Mouse (Mus musculus) cerebellum, adult 11 months (tissue): ENCODE measurements around the gene Paip2b.
A peak's percentile ranks its signal among the peaks of the same experiment; 100 is the strongest.
"Not testable (repeated sequence)": the region's sequence is repeated elsewhere in the genome, so short reads cannot be mapped to it uniquely, and the experiment has no call there.

ENCODE experiments used
- DNase-seq: peaks from one replicate; pipeline ENCODE4 v3.0.0; 2022

Gene Paip2b

DNA sequence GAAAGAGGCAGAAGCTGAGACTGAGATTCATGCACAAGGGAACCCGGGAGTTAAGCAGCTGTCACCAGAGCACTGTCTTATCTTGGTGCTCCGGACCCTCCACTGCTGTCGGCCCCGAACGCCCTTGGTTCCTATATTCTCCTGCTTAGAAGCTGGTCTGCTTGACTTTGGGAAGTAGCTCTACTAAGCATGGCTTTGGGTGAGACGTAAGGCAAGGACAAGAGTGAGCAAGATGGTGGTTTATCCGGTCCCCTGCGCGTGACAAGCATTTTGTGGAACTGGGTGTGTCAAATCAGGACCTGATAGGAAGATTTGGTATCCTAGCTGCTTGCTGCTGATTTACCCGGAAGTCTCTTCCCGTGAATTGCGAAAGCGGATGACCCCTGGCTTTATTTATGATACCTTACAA is 36.0 kb downstream of the Paip2b start:
- no peak for DNase-seq

DNA sequence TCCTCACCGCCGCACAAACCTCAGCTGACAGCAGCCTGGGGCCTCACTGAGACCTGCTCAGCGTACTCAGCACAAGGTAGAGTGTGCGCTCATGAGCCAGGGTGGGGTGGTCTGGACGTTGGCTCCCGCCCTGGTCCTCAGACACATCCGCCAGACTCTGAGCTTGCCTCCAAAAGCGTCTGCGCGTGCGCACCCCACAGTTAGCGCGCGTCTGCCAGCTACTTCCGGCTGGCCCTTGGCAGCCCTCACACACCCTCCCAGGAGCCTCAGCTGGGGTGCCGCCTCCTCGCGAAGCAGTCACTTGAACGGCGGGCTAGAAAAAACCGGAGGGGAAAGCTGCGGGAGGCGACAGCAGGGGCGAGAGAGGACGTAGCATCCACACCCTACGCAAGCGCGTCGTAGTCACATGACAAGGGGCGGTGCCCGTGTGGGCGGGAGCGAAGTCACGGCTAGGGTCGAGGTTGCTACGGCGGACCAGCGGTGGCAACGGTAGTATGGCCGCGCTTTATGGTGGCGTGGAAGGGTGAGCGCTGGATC is 36.7 kb downstream of the Paip2b start, which contains the start of gene Nagk:
Gene Nagk (plus strand): TSS at position 223 of the 537 bp plus-strand sequence.
- DNase-seq = peak; percentile 89

GRCm38 (mm10) chr6:83791251-83791890 is 40.2 kb downstream of the Paip2b start:
- DNase-seq = no peak

- not testable (repeated sequence) for DNase-seq
These were observed 41.0 kb downstream of the Paip2b start for GRCm38 (mm10) chr6:83790533-83790932.

DNA sequence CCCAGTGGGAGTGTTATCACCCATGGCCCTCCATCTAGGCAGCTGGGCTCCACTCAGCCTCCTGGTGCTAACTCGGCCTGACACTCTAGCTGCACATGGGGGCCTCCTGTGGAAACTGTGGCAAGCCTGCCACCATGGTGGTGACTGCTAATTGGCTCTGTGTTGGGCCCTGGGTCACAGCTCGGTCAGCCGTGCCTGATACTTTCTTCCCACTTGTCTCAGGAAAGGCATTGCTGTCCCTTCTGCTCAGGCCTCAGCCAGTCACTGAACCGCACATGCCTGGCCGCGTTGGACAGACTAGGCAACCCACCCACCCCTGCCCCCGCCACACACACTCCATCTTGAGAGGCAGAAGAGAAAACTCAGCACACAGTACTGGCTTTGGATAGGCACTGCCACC is 43.0 kb downstream of the Paip2b start:
- DNase-seq = no peak

GRCm38 (mm10) chr6:83786426-83786825 is 45.1 kb downstream of the Paip2b start:
- DNase-seq = no peak

DNA sequence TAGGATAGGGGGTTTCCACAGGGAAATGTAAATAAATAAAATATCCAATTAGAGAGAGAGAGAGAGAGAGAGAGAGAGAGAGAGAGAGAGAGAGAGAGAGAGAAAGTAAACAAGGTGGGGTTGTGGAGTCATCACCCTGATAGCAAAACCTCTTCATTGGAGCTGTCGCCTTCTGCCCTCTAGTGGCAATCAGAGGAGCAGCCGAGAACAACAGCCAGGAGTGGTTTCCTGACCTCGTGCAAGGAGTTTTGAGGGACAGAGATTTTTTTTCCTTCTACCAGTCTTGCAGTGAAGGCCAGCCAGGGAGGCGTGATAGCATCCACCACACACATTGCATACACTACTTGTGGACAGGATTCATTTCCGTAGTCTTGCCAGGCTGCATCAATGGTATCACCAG is 52.5 kb downstream of the Paip2b start:
- peak; percentile 28 for DNase-seq

DNA sequence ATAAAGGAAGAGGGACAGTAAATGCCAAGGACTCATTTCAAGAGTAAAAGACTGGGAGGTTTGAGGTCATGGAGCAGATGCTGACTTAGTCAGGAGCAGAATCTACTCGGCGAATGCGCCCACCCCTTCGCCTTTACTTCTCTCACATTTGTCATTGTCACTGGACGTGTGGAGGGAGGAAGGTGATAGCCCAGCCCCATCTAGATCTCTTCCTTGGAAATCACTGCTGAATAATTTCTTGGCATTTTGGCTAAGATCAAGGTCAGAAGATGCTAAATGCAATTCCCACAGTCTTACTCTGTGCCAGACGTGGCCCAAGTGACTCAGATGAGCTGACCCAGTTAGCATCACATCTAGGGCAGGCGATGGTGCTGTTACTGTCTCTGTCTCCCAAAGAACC is 53.2 kb downstream of the Paip2b start:
- no peak for DNase-seq

- peak; percentile 88 for DNase-seq
These were observed 55.8 kb downstream of the Paip2b start, which contains the start of gene Tex261 for GRCm38 (mm10) chr6:83775638-83776293. Gene Tex261 (minus strand): TSS chr6:83775813.

DNA sequence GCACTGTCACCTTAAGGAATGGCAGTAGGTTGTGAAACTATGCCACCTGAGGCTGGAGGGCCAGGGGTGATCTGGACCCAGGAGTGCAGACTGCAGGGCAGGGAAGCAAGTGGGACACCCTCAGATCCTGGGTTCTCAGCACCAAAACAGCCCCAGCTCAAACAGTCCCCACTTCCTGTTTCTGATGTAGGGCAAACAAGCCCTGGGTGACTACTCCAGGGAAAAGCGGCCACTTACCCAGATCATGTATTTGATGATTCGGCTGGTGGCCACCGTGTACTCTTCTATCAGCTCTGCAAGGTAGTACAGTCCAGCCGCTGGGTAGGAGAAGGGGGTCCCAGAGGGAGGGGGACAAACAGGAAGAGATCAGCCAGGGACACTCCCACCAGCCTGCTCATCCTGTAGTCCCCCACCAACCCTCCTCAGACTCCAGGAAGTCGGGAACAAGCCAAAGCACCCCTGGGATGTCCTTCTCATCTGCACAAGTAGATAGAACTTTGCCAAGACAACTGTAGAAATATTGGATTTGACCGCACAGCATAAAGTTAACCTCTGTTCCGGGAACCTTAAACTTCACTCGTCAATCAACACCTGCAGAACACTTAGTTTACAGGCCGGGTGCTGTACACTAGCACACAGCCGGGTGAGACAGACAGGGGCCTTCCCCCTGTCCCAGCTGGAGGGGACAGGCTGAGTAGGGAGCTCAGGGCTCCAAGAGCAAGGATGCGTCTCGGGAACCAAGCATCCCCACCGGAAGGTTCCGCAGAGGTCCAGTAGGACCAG is 56.6 kb downstream of the Paip2b start:
- no peak for DNase-seq

DNA sequence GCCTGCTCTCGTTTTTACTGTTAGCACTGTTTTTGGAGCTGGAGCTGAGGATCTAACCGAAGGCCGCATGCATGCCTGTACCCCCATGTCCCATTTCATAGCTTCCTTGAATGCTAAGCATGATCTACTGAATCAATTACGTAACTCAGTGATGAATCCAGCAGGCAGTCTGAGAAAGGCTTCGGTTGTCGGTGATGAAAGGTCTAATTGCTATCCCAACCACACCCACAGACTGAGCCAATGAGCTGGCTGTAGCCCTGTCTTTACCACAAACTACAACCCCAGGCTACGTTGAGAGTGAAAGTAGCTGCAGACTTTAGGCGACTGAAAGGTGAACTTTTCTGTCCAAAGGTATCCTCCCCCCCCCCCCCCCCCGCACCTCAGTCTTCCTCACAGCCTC is 57.4 kb downstream of the Paip2b start:
- DNase-seq = no peak

- DNase-seq = no peak
These were observed 63.1 kb downstream of the Paip2b start for GRCm38 (mm10) chr6:83768485-83768884.

GRCm38 (mm10) chr6:83766982-83767381 is 64.6 kb downstream of the Paip2b start:
- DNase-seq = no peak

DNA sequence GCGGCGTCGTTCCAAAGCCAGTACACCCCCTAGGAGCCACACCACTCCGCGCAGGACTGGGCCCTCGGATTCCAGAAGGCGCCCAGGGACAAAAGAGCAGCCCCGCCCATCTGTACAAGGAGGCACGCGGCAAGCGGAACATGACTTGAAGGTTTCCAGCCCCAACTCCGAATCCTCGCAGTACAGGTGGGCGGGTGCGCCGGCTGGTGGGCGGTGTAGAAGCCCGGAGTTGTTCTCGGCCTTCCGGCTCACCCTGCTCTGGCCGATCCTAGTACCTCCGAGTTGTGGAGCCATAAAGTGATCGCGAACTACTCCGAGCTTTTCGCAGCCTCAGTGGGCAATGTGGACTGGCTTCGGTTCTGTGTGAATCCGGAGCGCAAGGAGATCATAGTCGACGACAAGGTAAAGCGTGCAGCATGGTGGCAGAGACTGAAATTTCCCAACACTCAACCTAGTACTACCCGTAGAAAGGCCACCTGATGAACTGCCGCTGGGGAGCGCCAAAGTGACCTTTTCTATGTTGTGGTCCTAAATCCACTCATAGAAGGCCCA is 68.6 kb downstream of the Paip2b start:
- no peak for DNase-seq

- no peak for DNase-seq
These were observed 69.2 kb downstream of the Paip2b start, which contains the start of gene Ankrd53 for GRCm38 (mm10) chr6:83762344-83762743. Gene Ankrd53 (plus strand): TSS chr6:83762644.

- no peak for DNase-seq
These were observed 75.5 kb downstream of the Paip2b start for GRCm38 (mm10) chr6:83756051-83756450.
